Mouse (Mus musculus) cortical plate, adult 2 months (tissue): ENCODE results near the gene Maml3. TPM values are rescaled to one million over a fixed set of nuclear protein-coding genes. Genes with fewer than 3 reads are reported as not detected.

Experiments
- H3K27ac ChIP-seq: fragments of 200-500 bp; 2 replicates; pipeline ENCODE4 v1.5.1; 2012; ENCODE audit warnings: low read length, control low read depth, inconsistent platforms; ENCODE audit not compliant: insufficient read depth
- H3K4me1 ChIP-seq: fragments of 200-500 bp; 2 replicates; pipeline ENCODE4 v1.6.1; 2011; ENCODE audit warnings: low read length; ENCODE audit not compliant: control insufficient read depth, insufficient read depth
- H3K4me3 ChIP-seq: fragments of 200-500 bp; 2 replicates; pipeline ENCODE4 v1.5.1; 2011; ENCODE audit warnings: mild to moderate bottlenecking, low read length, control low read depth; ENCODE audit not compliant: insufficient read depth
- CTCF ChIP-seq: fragments of 200-500 bp; IDR thresholded peaks from 2 replicates; pipeline ENCODE4 v1.5.1; 2011; ENCODE audit warnings: mild to moderate bottlenecking, control low read depth, low read length; ENCODE audit not compliant: insufficient read depth; ENCODE audit errors: extremely low read depth
- POLR2A ChIP-seq: fragments of 200-500 bp; IDR thresholded peaks from 2 replicates; pipeline ENCODE4 v1.6.1; 2011; ENCODE audit warnings: mild to moderate bottlenecking, low read length, control low read depth; ENCODE audit not compliant: insufficient read depth; ENCODE audit errors: extremely low read depth
- polyA plus RNA-seq: library from polyadenylated mRNA; depleted of rRNA; stranded (reverse); fragments of >200 nt; gene quantifications from 2 replicates; pipeline ENCODE4 v1.2.3, GENCODE M21; 2012

The Maml3 gene
- polyA plus RNA-seq, 1 experiment: 2.7 TPM

GRCm38 (mm10) chr3:52046895-52047372 lies 57.9 kb downstream of the Maml3 start:
- Histone ChIP-seq H3K4me1 (peaks cover 8% of the 10 kb centered on the region; the same call in 1 of the 2 replicates), H3K27ac (peak overlapping the region; percentile 80), H3K4me3 (peak overlapping the region; percentile 36)
- no peak for TF ChIP-seq CTCF
- peak; percentile 55; the same call in 1 of the 2 replicates for TF ChIP-seq POLR2A

GRCm38 (mm10) chr3:52046027-52046700 lies 58.7 kb downstream of the Maml3 start:
- H3K4me1 ChIP-seq: peaks cover 8% of the 10 kb centered on the region; the same call in 1 of the 2 replicates
- peak overlapping the region; percentile 80 for H3K27ac ChIP-seq
- TF ChIP-seq CTCF (no peak), POLR2A (peak; percentile 79)
- peak overlapping the region; percentile 36 for H3K4me3 ChIP-seq

GRCm38 (mm10) chr3:52045221-52045641 lies 59.6 kb downstream of the Maml3 start:
- H3K4me3 ChIP-seq: no peak overlapping the region
- TF ChIP-seq POLR2A (no peak), CTCF (no peak)
- no peak overlapping the region for H3K27ac ChIP-seq
- H3K4me1 ChIP-seq: peaks cover 8% of the 10 kb centered on the region; the same call in 1 of the 2 replicates

- Histone ChIP-seq H3K4me1 (peaks cover 8% of the 10 kb centered on the region; the same call in 1 of the 2 replicates), H3K27ac (no peak overlapping the region), H3K4me3 (no peak overlapping the region)
- TF ChIP-seq POLR2A: no peak
- TF ChIP-seq CTCF: no peak
Observed at GRCm38 (mm10) chr3:52044651-52045050, 60.2 kb downstream of the Maml3 start.

- TF ChIP-seq CTCF (no peak), POLR2A (no peak)
- Histone ChIP-seq H3K27ac (no peak overlapping the region), H3K4me1 (peaks cover 8% of the 10 kb centered on the region; the same call in 1 of the 2 replicates), H3K4me3 (no peak overlapping the region)
Observed at GRCm38 (mm10) chr3:52043847-52044246, 61.0 kb downstream of the Maml3 start.

- H3K4me1 ChIP-seq: peaks cover 7% of the 10 kb centered on the region; the same call in 1 of the 2 replicates
- H3K27ac ChIP-seq: no peak overlapping the region
- TF ChIP-seq POLR2A (no peak), CTCF (no peak)
- no peak overlapping the region for H3K4me3 ChIP-seq
Observed at GRCm38 (mm10) chr3:52042680-52043079, 62.2 kb downstream of the Maml3 start.

GRCm38 (mm10) chr3:52039958-52040357 lies 64.9 kb downstream of the Maml3 start:
- TF ChIP-seq POLR2A: no peak
- TF ChIP-seq CTCF: no peak
- no peak overlapping the region for H3K4me3 ChIP-seq
- H3K4me1 ChIP-seq: peaks cover 2% of the 10 kb centered on the region; the same call in 1 of the 2 replicates
- no peak overlapping the region for H3K27ac ChIP-seq

GRCm38 (mm10) chr3:52037260-52037659 lies 67.6 kb downstream of the Maml3 start:
- H3K4me1 ChIP-seq: peaks cover 2% of the 10 kb centered on the region; the same call in 1 of the 2 replicates
- H3K4me3 ChIP-seq: no peak overlapping the region
- TF ChIP-seq CTCF (no peak), POLR2A (no peak)
- H3K27ac ChIP-seq: no peak overlapping the region

- no peak overlapping the region for H3K27ac ChIP-seq
- no peak for TF ChIP-seq POLR2A
- TF ChIP-seq CTCF: no peak
- H3K4me1 ChIP-seq: peaks cover 2% of the 10 kb centered on the region; the same call in 1 of the 2 replicates
- H3K4me3 ChIP-seq: no peak overlapping the region
Observed at GRCm38 (mm10) chr3:52035404-52035803, 69.5 kb downstream of the Maml3 start.
